Mouse (Mus musculus) embryonic stem cell, embryonic (primary cell): Measurements from ENCODE around the gene Ube2h.

Experiments used
- CTCF ChIA-PET, 4 experiments: fragments of 300-600 bp in 2 of 4; fragments of 350-600 bp in 2 of 4; sonication (Branson Sonifier 250); formaldehyde crosslinking; loops; one replicate each; lab custom pipeline; 2022; ENCODE audit warnings: inconsistent platforms in 2 of 4; lab: Charles Lee
- POLR2A ChIA-PET, 4 experiments: fragments of 300-600 bp in 2 of 4; fragments of 350-600 bp in 2 of 4; sonication (Branson Sonifier 250); formaldehyde crosslinking; loops; one replicate each; lab custom pipeline; 2022; ENCODE audit warnings: antibody characterized with exemption in 4 of 4, inconsistent platforms in 1 of 4; lab: Charles Lee

The Ube2h gene

DNA sequence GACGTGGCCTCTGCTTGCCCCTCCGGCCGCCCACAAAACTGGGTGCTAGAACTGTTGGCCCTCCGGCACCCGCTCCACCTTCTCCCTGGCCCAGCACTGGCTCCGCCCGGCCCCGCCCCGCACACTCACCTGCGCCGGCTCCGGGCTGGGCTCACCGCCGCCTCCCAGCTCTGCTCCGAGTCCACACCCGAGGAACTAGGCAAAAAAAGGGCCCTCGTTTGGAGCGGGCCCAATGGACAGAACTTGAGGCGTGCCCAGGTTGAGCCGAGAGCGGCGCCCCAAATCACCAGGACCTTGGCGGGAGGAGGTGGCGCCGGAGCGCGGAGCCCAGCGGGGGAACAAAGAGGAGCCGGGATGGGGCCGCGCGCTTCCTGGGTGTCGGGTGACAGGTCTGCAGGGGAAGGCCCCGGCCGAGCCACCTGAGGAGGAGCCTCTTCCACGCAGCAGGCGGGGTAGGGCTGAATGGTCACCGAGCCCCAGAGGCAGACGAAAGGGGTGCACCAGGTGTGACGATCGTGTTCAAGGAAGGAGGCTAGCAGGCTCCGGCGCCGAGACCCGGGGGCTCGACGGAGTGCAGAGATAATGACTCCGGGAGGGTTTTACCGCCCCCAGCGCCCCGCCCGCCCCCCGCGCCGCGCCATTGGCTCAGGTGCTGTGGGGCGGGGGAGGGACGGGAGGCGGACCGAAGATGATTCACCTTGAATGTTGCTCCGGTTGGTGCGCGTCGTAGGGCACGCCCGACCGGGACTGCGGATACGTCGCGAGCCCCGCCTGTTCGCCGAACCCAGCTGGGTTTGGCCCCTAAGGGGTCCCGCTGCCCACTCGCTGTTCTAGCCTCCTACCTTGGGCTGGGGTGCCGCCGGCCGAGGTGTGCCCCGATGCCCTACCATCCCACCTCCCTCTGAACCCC lies 130.5 kb downstream of the Ube2h start:
- POLR2A ChIA-PET, result interaction anchor here (0.7 to 19.7 kb wide), 31 partner anchors 7 to 826 kb away, joined by 3 to 507 read pairs (median 12); partner anchors contain the start of gene Calu (in 1 of the 4)
- CTCF ChIA-PET, result interaction anchor here in 3 of 4 experiments (0.6 to 2.5 kb wide), 12 partner anchors 12 to 217 kb away, joined by 3 to 10 read pairs (median 4); partner anchors contain the start of gene Zc3hc1 (in 1 of the 3)

GRCm38 (mm10) chr6:30172820-30173550 lies 131.4 kb downstream of the Ube2h start:
- ChIA-PET POLR2A (interaction anchor here (0.5 to 19.7 kb wide), 21 partner anchors 11 to 825 kb away, joined by 3 to 507 read pairs (median 4); partner anchors contain the start of gene Calu (in 1 of the 4)), CTCF (interaction anchor here in 3 of 4 experiments (0.5 to 2.5 kb wide), 9 partner anchors 11 to 442 kb away, joined by 3 to 10 read pairs (median 4); partner anchors contain the start of gene Zc3hc1 (in 1 of the 3))

DNA sequence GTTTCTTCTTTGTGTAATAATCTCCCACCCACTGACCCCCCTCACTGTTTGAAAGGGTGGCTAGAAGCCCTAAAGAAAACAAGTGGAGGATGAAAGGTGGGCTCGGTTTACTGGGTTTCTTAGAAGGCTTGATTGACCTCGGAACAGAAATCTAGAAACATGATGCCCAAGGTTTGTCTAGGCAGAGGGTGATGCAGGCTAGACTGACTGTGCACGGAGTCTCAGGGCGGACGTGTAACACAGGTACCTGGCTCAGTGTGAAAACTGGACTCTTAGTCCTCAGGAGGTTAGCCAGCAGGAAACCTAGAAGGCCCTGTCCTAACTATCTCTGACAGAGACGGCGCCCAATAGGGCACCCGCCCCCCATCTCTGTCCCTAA lies 131.9 kb downstream of the Ube2h start:
- ChIA-PET CTCF (interaction anchor here in 3 of 4 experiments (0.5 to 2.5 kb wide), 8 partner anchors 10 to 442 kb away, joined by 3 to 10 read pairs (median 4); no protein-coding TSS in a partner anchor), POLR2A (interaction anchor here (0.5 to 19.7 kb wide), 24 partner anchors 11 to 825 kb away, joined by 3 to 507 read pairs (median 4); partner anchors contain the start of gene Calu (in 1 of the 4))

DNA sequence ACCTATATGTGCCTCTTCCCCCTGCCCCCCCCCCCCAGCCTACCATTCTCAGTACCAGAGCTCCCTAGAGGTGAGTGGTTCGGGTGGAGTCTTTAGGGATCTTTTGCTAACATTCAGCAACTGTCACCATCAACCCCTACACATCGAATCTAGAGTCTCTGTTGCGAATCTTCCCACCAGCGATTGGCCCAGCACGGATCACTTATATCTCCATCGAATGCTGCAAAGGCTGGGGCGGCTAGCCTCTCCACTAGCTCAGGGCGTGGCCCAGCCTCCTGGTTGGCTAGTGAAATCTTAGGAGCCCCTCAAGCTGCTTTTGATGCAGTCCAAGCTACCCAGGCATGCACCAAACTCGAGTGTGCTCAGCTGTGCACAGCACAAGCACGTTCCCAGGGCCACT lies 132.4 kb downstream of the Ube2h start:
- ChIA-PET CTCF (interaction anchor here in 3 of 4 experiments (0.6 to 0.8 kb wide), 3 partner anchors 34 to 218 kb away, joined by 3 to 4 read pairs (median 3); no protein-coding TSS in a partner anchor), POLR2A (interaction anchor here (0.5 to 19.7 kb wide), 12 partner anchors 11 to 824 kb away, joined by 3 to 507 read pairs (median 3); partner anchors contain the start of gene Calu (in 1 of the 4))

- CTCF ChIA-PET, result interaction anchor here in 1 of 4 experiments (0.7 kb wide), 1 partner anchor 219 kb away, joined by 3 read pairs; no protein-coding TSS in a partner anchor
- POLR2A ChIA-PET, result interaction anchor here (0.5 to 19.7 kb wide), 14 partner anchors 10 to 340 kb away, joined by 3 to 507 read pairs (median 4); no protein-coding TSS in a partner anchor
Measured at GRCm38 (mm10) chr6:30171226-30171625, 133.1 kb downstream of the Ube2h start.

DNA sequence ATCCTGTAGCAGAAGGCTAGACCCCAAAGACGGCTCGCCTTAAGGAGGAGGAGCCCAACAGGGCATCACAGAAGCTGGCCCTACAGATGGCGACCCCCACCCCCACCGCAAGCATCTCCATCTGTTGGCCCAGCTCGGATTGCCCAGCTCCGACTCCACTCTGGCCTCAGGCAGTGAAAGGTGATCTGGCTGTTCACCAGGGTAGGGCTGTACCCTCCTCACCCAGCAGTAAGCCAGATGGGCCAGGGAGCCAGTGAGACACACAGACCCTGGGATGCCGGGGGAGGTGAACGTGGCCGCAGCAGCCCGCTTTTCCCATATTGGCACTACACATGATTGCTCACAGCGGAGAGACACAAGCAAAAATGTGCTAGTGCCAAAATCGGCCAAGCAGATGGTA lies 135.2 kb downstream of the Ube2h start:
- ChIA-PET CTCF (no interaction called here), POLR2A (interaction anchor here in 3 of 4 experiments (0.5 to 19.7 kb wide), 8 partner anchors 8 to 24 kb away, joined by 3 to 507 read pairs (median 6); no protein-coding TSS in a partner anchor)

GRCm38 (mm10) chr6:30168275-30168674 lies 136.1 kb downstream of the Ube2h start:
- POLR2A ChIA-PET, result interaction anchor here in 2 of 4 experiments (0.6 to 19.7 kb wide), 10 partner anchors 8 to 96 kb away, joined by 3 to 507 read pairs (median 8); no protein-coding TSS in a partner anchor
- CTCF ChIA-PET, result interaction anchor here in 1 of 4 experiments (1.5 kb wide), 1 partner anchor 30 kb away, joined by 3 read pairs; no protein-coding TSS in a partner anchor

- ChIA-PET POLR2A (interaction anchor here (0.5 to 19.7 kb wide), 29 partner anchors 9 to 1049 kb away, joined by 3 to 507 read pairs (median 4); no protein-coding TSS in a partner anchor), CTCF (interaction anchor here in 3 of 4 experiments (0.6 to 1.6 kb wide), 9 partner anchors 9 to 542 kb away, joined by 3 to 5 read pairs (median 3); no protein-coding TSS in a partner anchor)
Measured at GRCm38 (mm10) chr6:30167192-30167591, 137.1 kb downstream of the Ube2h start.

DNA sequence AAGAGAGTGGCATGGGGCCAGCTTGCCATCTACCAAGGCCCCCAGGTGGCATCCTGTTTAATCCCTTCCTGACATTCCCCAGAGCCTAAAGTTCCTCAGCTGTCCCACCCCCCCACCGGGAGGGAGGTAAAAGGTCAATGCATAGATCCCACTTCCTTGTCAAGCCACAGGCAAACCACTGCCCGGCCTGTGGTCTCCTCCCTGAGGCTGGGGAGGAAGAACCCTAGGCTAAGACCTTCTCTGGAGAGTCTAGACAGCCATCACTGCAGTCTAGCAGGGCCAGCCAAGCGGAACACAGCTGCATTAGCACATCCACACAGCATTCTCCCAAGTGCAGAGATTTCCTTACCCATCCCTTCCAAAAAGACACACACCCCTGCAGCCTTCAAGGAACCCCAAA lies 138.0 kb downstream of the Ube2h start:
- ChIA-PET POLR2A (interaction anchor here in 3 of 4 experiments (0.7 to 19.7 kb wide), 17 partner anchors 9 to 37 kb away, joined by 3 to 507 read pairs (median 8); no protein-coding TSS in a partner anchor), CTCF (interaction anchor here in 2 of 4 experiments (0.6 to 1.9 kb wide), 6 partner anchors 9 to 494 kb away, joined by 3 to 6 read pairs (median 3); no protein-coding TSS in a partner anchor)

- ChIA-PET POLR2A (interaction anchor here (0.6 to 15.5 kb wide), 38 partner anchors 11 to 298 kb away, joined by 3 to 507 read pairs (median 4); partner anchors contain the start of genes Ube2h (in 1 of the 4) and Zc3hc1 (in 1 of the 4)), CTCF (interaction anchor here in 3 of 4 experiments (0.6 to 2.0 kb wide), 8 partner anchors 11 to 857 kb away, joined by 3 to 10 read pairs (median 4); no protein-coding TSS in a partner anchor)
Measured at GRCm38 (mm10) chr6:30162091-30162490, 142.2 kb downstream of the Ube2h start.

GRCm38 (mm10) chr6:30161618-30162017 lies 142.7 kb downstream of the Ube2h start:
- POLR2A ChIA-PET, result interaction anchor here (0.7 to 15.5 kb wide), 34 partner anchors 8 to 298 kb away, joined by 3 to 507 read pairs (median 5); partner anchors contain the start of genes Ube2h (in 1 of the 4) and Zc3hc1 (in 1 of the 4)

More at GRCm38 (mm10) chr6:30161618-30162017, 142.7 kb downstream of the Ube2h start:
- CTCF ChIA-PET, result interaction anchor here in 3 of 4 experiments (0.6 to 2.0 kb wide), 8 partner anchors 11 to 856 kb away, joined by 3 to 10 read pairs (median 4); no protein-coding TSS in a partner anchor
